Comparison of ENCODE assay signal across 13 mouse cellular contexts in the genomic region with DNA sequence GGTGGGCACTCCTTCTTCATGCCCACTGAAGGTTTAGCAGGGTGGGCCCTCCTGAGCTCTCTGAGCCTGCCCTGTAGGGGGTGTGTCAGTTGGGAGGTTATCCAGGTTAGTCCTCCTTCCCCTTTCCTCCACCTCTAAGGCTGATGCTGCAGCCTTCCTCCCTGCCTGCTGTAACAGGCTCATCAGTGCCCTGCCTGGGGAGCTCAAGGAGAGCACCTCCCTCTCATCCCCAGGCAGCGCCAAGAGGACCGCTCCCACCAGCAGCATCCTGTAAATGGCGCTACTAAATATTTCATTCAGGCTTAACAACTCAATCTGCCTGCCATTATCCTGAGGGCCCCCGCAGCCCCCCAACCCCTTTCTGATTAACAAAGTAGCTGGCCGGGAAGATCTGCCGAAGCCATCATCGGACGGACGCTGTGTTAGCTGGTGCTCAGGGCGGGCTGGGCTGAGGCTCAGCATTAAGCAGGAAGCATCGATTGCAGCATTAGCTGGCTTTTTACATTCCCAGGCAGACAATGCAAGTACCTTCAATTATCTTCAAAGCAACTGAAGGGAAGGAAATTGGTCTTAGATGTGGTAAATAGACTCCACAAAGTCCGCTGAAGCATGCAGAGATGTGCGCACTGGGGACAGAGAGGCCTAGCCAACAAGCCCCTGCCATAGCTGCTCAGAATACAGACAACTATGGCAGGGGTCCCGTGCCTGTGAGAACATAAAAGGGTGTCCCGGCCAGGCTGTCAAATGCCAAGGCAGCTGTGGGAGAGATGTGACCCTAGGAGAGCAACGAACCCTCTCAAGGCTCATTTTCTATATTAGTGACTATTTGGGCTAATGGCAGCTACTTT.
A peak's percentile ranks its signal among the peaks of the same experiment; 100 is the strongest.
DNase-seq lines count a peak whose midpoint lies in the region; ATAC-seq and TF ChIP-seq lines count a peak whose summit lies in the region.
"Had no signal": no experiment of that assay in that cellular context is flagged by ENCODE, and none has a peak within 500 bp of the region (broad histone marks: within the 10 kb centered on the region; RNA-seq: fewer than 3 reads in every experiment).

No protein-coding gene starts in this region.

- no peak for TF ChIP-seq CTCF in liver, postnatal 0 days (IDR thresholded peaks at IDR 0.05; ENCODE audit: low read depth)

- TF ChIP-seq EP300 in liver, postnatal 0 days (IDR thresholded peaks at IDR 0.05; ENCODE audit: low read depth), result no peak

- H3K9me3 ChIP-seq in ES-E14 (ENCODE audit: control insufficient read depth, insufficient read depth, low read depth, low read length), result no peaks in the 10 kb centered on the region
- no peaks in the 10 kb centered on the region for H3K9me3 ChIP-seq in hindbrain, embryonic 10.5 days
- no peaks in the 10 kb centered on the region for H3K9me3 ChIP-seq in midbrain, embryonic 15.5 days
- H3K9me3 ChIP-seq in liver, postnatal 0 days (ENCODE audit: low read length), result no peaks in the 10 kb centered on the region
- H3K9me3 ChIP-seq: limb, embryonic 10.5 days had no signal

- peaks cover 0 to 5% of the 10 kb centered on the region in 2 experiments; a peak in 2 of 4 replicates for H3K4me1 ChIP-seq in ES-E14 (ENCODE audit: control insufficient read depth in 2 of 2, insufficient read depth in 2 of 2, low read length in 2 of 2, poor library complexity in 1 of 2)
- H3K4me1 ChIP-seq in hindbrain, embryonic 10.5 days (replicated peaks), result peaks cover 29% of the 10 kb centered on the region
- H3K4me1 ChIP-seq in midbrain, embryonic 15.5 days, result peaks cover 25% of the 10 kb centered on the region
- no peaks in the 10 kb centered on the region for H3K4me1 ChIP-seq in liver, postnatal 0 days (ENCODE audit: insufficient read depth)

- 26% methylated on average over 16 of the region's 16 CpGs for WGBS in hindbrain, embryonic 10.5 days
- 17% methylated on average over 16 of the region's 16 CpGs for WGBS in midbrain, embryonic 15.5 days
- 38% methylated on average over 16 of the region's 16 CpGs for WGBS in liver, postnatal 0 days (ENCODE audit: insufficient replicate concordance)

- H3K36me3 ChIP-seq in ES-E14 (ENCODE audit: control insufficient read depth, insufficient read depth, low read length, poor library complexity, severe bottlenecking), result no peaks in the 10 kb centered on the region
- no peaks in the 10 kb centered on the region for H3K36me3 ChIP-seq in hindbrain, embryonic 10.5 days
- no peaks in the 10 kb centered on the region for H3K36me3 ChIP-seq in midbrain, embryonic 15.5 days (replicated peaks)
- no peaks in the 10 kb centered on the region for H3K36me3 ChIP-seq in liver, postnatal 0 days (replicated peaks; ENCODE audit: insufficient read depth, low read length)
- H3K36me3 ChIP-seq: limb, embryonic 10.5 days had no signal

- no peak overlapping the region for H3K4me3 ChIP-seq in ES-E14 (ENCODE audit: insufficient read depth in 1 of 2, low read depth in 1 of 2, low read length in 2 of 2, poor library complexity in 1 of 2, severe bottlenecking in 1 of 2)
- H3K4me3 ChIP-seq in hindbrain, embryonic 10.5 days, result no peak overlapping the region; the same call in 1 of the 2 replicates
- no peak overlapping the region for H3K4me3 ChIP-seq in midbrain, embryonic 15.5 days
- H3K4me3 ChIP-seq in liver, postnatal 0 days (ENCODE audit: low read depth, low read length), result no peak overlapping the region
- H3K4me3 ChIP-seq: limb, embryonic 10.5 days had no signal

- intact Hi-C loops in heart, postnatal 25 days (cut with DNase I), result no loop called here

- H3K27ac ChIP-seq in ES-E14 (ENCODE audit: insufficient read depth, low read depth, low read length, poor library complexity, severe bottlenecking), result no peak overlapping the region
- H3K27ac ChIP-seq in hindbrain, embryonic 10.5 days, result peak overlapping the region; percentile 75
- H3K27ac ChIP-seq in midbrain, embryonic 15.5 days, result peak overlapping the region; percentile 56
- H3K27ac ChIP-seq in liver, postnatal 0 days (ENCODE audit: low read depth), result no peak overlapping the region
- H3K27ac ChIP-seq: limb, embryonic 10.5 days had no signal

- in situ Hi-C loops in ES-E14 (cut with MboI; ENCODE audit: low sequenced_read_pairs in 2 of 2, unreplicated experiment in 2 of 2), result no loop called here

- ATAC-seq in midbrain, embryonic 15.5 days (replicated peaks), result peak; percentile 60; the same call in 1 of the 2 replicates
- ATAC-seq in liver, postnatal 0 days, result no peak

- no peak overlapping the region for H3K9ac ChIP-seq in ES-E14 (ENCODE audit: insufficient read depth, low read depth, low read length, poor library complexity, severe bottlenecking)
- H3K9ac ChIP-seq in midbrain, embryonic 15.5 days, result no peak overlapping the region
- H3K9ac ChIP-seq in liver, postnatal 0 days (replicated peaks), result no peak overlapping the region

- DNase-seq in ES-E14 (ENCODE audit: low read depth, low spot score), result peak; percentile 31
- peak; percentile 26 for DNase-seq in WW6 (ENCODE audit: low read depth, low spot score)
- peak; percentile 5 for DNase-seq in hindbrain, embryonic 10.5 days (ENCODE audit: low spot score)
- DNase-seq in liver, postnatal 0 days, result no peak
- DNase-seq in adrenal gland, postnatal 25 days, result no peak
- DNase-seq in heart, postnatal 25 days (ENCODE audit: low spot score), result no peak
- DNase-seq: cerebellum, postnatal 14 days; heart, adult 18-20 months; kidney, postnatal 4 days; lung, adult 2 months; thymus, adult 18-20 months had no signal

- H3K4me2 ChIP-seq in midbrain, embryonic 15.5 days, result peak overlapping the region; percentile 22
- H3K4me2 ChIP-seq in liver, postnatal 0 days (ENCODE audit: low read depth, low read length), result no peak overlapping the region

- peaks cover 20% of the 10 kb centered on the region; the same call in 1 of the 2 replicates for H3K27me3 ChIP-seq in hindbrain, embryonic 10.5 days (ENCODE audit: insufficient read depth, poor library complexity, severe bottlenecking)
- H3K27me3 ChIP-seq in midbrain, embryonic 15.5 days (replicated peaks), result no peaks in the 10 kb centered on the region
- H3K27me3 ChIP-seq in liver, postnatal 0 days (ENCODE audit: insufficient read depth, low read length), result no peaks in the 10 kb centered on the region

TF ChIP-seq in ES-E14, 5 proteins besides CTCF, POLR2A, EP300 and RAD21:
- TF ChIP-seq ZNF384 (IDR thresholded peaks at IDR 0.05; ENCODE audit: low read depth, low read length), result no peak
- no peak for TF ChIP-seq CHD2 (IDR thresholded peaks at IDR 0.05; ENCODE audit: low read depth, low read length)
- TF ChIP-seq HCFC1 (IDR thresholded peaks at IDR 0.05; ENCODE audit: borderline replicate concordance, insufficient read depth, low read length), result no peak
- TF ChIP-seq MAFK (IDR thresholded peaks at IDR 0.05; ENCODE audit: insufficient read depth, low read depth, low read length), result no peak
- no peak for TF ChIP-seq ZC3H11A (IDR thresholded peaks at IDR 0.05; ENCODE audit: borderline replicate concordance, low read depth, low read length)
TF ChIP-seq in ES-E14: peak in this region for 0.

Comparison
In these comparisons a context has a peak if more than half of its experiments do, and no peak if none do; other contexts are left out.
1. DNase-seq: peak in ES-E14 (single experiment), WW6 (single experiment) and hindbrain, embryonic 10.5 days (single experiment); none in liver, postnatal 0 days (single experiment), adrenal gland, postnatal 25 days (single experiment) and heart, postnatal 25 days (single experiment).
2. H3K27ac ChIP-seq: peak in hindbrain, embryonic 10.5 days (single experiment) and midbrain, embryonic 15.5 days (single experiment); none in ES-E14 (single experiment) and liver, postnatal 0 days (single experiment).